ENCODE assay signal across 18 mouse cellular contexts in the genomic region with DNA sequence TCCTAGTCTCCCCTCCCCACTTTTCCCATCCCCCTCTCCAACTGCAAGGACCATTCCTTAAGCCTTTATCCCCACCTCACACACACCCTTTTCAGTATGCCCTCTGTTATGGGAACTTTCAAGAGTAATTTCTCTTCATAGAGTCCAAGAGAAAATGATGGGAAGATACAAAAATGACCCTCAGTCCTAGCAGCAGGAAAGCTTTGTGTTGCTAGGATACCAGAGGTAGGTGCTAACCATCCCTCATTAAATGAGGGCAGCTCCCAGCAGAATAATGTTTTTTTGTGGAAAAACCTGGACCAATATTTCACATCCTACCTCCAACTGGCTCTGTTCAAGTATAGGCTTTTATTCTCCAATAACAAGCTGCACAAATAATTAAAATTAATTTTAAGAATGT.
"Had no signal": no experiment of that assay in that cellular context is flagged by ENCODE, and none has a peak within 500 bp of the region (broad histone marks: within the 10 kb centered on the region; RNA-seq: fewer than 3 reads in every experiment).

No protein-coding gene starts in this region.

- H3K27ac ChIP-seq: kidney, postnatal 0 days; layer of hippocampus, adult 2 months; left cerebral cortex, adult 2 months; liver, embryonic 13.5 days; neural tube, embryonic 13.5 days; stomach, embryonic 15.5 days had no signal

- H3K4me2 ChIP-seq: liver, embryonic 13.5 days; neural tube, embryonic 13.5 days; stomach, embryonic 15.5 days had no signal

- H3K4me3 ChIP-seq: layer of hippocampus, adult 2 months; left cerebral cortex, adult 2 months; liver, embryonic 13.5 days; neural tube, embryonic 13.5 days; stomach, embryonic 15.5 days had no signal

- H3K27me3 ChIP-seq: liver, embryonic 13.5 days; neural tube, embryonic 13.5 days; stomach, embryonic 15.5 days had no signal

- H3K4me1 ChIP-seq: liver, embryonic 13.5 days; stomach, embryonic 15.5 days had no signal

- DNase-seq: kidney, adult 2 months; kidney, postnatal 25 days; layer of hippocampus, postnatal 36 days; liver, embryonic 13.5 days; lung, adult 2 months; lung, postnatal 14 days; lung, postnatal 4 days; retina, postnatal 1 day; right cerebral cortex, postnatal 25 days; spleen, adult 18-20 months; thymus, adult 18-20 months; thymus, postnatal 36 days had no signal

- ATAC-seq: intestine, postnatal 0 days had no signal

- H3K36me3 ChIP-seq: liver, embryonic 13.5 days; neural tube, embryonic 13.5 days; stomach, embryonic 15.5 days had no signal

- H3K9ac ChIP-seq: liver, embryonic 13.5 days; neural tube, embryonic 13.5 days; stomach, embryonic 15.5 days had no signal

- H3K9me3 ChIP-seq: neural tube, embryonic 13.5 days; stomach, embryonic 15.5 days had no signal
